Mouse (Mus musculus) spleen, embryonic (tissue): ENCODE measurements at regions not wholly inside any gene's neighbourhood (a gene's known extent, or its start where the extent isn't known, plus 50 kb on each side); places are given as distances from the start of the nearest gene placed in this dataset.

Experiments used
- CTCF ChIA-PET: fragments of 350-600 bp; sonication (Branson Sonifier 250); formaldehyde crosslinking; loops from one replicate; lab custom pipeline; 2022; lab: Charles Lee

DNA sequence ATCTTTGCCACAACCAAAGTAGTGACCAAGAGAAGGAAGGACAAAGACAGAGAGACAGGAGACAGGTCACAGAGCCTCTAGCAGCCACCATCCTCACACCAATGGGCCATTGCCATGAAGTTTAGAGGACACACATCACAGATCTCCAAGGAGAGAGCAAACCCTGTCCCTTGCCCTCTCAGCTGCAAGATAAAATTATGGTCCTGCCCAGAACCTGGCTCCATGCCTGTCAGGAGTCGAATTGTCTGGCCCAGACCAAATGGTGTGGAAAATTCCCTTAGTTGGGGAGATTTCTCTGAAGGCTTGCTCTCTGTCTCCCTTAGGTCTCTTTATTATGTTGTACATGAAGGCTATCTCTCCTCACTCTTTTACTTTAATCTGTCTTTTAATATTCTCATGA, 147.4 kb downstream of the Fam76b start:
- CTCF ChIA-PET: no interaction called here

DNA sequence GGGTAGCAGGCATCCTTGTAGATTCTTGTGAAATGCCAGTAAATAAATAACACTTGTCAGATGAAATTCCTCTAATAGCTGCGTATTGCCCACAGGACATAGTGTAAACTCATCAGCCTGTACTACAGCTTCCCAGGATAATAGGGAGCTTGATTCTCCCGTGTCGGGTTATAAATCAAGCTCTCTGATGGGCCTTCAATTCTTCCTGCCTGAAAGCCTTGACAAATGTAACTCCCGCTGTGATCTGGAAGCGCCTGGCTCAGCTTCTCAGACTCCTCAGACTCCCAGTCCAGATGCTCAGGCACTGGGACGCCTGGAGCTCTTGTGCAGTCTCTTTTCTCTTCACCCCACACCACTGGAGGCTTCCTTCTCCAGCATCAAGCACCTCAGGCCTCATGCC, 151.3 kb downstream of the Fam76b start:
- CTCF ChIA-PET: no interaction called here

DNA sequence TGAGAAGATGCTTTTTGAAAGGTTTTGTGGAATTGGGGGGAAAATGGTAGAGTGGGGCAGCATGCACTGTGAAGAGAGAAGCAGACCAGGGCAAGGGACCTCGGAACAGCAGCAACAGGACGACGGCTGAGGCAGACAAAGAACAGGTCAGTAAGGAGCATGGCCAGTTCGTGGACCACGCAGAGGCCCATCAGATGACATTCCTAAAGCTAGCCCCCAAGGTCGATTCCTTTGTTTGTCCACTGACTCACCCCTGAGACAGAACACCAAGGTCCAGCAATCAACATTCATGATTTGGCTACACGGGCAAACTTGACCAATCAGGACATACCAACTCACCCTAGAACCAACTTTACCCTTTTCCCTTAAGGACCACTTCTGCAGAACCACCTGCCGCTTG, 160.0 kb downstream of the Fam76b start:
- CTCF ChIA-PET: no interaction called here

DNA sequence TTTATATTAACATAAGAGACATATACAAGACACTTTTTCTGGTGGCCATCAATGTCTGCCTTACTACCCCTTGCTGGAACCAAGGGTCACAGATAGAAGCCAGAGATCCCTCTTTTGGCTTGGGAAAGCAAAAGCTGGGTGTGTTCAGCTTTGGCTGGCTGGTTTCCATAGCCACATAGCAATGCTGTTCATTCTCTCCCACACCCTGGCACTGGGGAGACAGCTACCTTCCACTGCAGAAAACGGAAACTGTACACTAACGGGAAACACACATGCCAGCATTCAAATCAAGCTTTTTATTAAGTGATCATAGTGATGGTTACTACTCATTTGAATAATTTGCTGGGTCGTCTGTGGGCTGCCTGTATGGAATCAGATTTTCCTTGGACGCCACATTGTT, 161.4 kb downstream of the Fam76b start:
- CTCF ChIA-PET: no interaction called here

DNA sequence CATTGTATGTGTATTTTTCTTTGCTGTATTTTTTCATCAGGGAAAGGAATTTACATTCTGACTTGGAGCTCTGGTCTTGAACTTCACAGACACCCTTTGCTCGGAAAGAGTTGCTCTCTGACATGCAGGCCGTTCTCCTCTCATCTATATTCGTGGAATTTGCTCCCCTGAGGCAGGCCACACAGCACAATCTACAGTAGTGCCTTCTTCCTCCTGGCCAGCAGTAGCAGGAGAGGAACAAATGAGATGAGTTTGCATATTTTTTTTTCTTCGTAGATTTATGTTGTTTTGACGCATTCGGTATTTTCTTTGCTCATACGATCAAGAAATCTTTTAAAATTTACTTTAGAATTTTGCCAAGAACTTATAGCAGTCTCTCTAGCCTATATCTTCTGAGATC, 163.4 kb downstream of the Fam76b start:
- CTCF ChIA-PET: no interaction called here

DNA sequence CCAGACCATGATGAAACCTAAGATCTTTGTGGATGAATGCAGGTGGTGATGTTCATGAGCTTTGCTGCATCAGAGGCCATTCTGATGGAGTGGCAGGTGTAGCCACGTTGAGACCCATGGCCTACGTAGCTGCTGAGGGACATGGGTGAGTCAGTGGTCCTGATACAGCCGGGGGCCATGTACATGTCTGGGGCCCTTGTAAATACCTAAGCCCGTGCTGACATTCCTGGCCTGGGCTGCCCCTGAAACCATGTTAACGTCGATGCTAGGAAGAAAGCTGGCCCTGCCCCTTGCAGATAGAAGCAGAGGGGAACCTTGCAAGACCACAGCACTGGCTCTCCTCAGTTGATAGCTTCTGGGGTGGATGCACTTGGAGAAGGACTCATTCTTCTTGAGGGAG, 165.2 kb downstream of the Fam76b start:
- CTCF ChIA-PET: interaction anchor here (0.5 kb wide), 1 partner anchor 556 kb away, joined by 4 read pairs; no protein-coding TSS in a partner anchor

DNA sequence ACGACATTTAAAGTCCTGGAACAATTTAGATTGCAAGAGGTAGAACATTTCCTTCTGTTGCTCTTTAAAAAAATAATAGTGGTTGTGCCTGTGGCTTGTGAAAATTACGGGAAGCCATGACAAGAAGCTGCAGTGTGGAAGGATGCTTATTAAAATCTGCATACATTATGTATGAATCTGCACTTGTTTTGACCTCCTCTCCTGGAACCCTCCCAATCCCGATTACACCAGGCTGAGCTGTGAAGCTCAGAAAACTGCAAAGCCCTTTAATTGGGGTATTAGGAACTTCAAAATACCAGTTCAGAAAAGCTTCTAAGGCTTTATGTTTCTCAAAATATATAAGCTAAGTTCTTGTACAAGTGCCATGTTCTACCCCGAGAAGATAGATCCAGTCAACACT, 171.8 kb downstream of the Fam76b start:
- CTCF ChIA-PET: no interaction called here

DNA sequence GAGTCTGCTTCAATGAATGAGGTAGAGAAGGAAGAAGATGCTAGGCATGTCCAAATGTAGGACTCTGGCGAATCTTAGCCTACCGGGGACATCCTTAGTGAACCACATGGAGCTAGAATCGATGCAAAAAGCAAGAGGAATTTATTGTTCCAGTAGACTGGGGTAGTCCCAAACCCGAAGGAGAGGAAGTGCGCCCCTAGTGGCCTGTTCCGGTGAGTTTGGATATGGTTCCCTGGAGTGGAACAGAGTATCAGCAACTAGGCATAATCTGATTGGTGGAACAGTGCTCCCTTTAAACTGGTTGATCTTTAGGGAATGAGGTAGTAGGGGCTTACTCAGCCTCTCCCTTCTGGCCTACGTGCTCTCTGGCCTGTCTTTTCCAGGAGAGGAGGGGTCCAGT, 174.0 kb downstream of the Fam76b start:
- CTCF ChIA-PET: no interaction called here

DNA sequence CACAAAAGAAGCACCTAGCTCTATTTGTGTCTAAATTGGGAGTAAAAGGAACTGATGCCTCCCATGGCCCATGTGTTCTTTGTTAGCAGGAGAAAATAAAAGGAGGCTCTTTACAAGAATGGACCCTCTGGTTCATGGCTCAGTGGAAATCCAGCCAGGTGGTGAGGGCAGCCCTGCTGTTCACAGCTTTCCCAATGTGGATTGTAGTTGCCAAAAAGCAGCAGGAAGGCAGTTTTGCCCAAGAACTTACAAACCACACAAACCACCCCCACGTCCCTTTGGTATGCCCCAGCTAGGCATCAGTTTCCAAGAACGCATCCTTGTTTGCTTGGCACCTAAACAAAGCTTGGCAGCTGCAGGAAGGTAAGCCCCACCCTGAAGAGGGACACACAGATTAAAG, 174.7 kb downstream of the Fam76b start:
- CTCF ChIA-PET: no interaction called here

DNA sequence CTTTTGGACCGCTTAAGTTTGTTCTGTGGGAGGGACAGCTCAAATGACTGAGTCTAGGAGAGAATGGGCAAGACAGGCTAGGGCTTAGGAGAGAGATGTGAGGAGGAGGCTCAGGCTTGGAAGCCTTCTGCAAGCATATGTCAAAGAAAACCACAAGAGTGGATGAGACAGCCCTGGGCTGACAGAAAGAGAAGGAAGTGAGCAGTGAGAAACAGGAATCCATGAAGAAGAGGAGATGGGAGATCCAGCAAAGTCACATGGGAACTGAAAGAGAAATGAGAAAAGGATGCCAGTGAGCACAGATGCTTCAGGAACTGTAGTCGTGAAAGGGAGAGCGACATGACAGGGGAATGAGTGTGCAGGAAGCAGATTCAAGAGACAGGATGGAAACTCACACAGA, 175.6 kb downstream of the Fam76b start:
- CTCF ChIA-PET: interaction anchor here (0.7 kb wide), 1 partner anchor 874 kb away, joined by 6 read pairs; no protein-coding TSS in a partner anchor

DNA sequence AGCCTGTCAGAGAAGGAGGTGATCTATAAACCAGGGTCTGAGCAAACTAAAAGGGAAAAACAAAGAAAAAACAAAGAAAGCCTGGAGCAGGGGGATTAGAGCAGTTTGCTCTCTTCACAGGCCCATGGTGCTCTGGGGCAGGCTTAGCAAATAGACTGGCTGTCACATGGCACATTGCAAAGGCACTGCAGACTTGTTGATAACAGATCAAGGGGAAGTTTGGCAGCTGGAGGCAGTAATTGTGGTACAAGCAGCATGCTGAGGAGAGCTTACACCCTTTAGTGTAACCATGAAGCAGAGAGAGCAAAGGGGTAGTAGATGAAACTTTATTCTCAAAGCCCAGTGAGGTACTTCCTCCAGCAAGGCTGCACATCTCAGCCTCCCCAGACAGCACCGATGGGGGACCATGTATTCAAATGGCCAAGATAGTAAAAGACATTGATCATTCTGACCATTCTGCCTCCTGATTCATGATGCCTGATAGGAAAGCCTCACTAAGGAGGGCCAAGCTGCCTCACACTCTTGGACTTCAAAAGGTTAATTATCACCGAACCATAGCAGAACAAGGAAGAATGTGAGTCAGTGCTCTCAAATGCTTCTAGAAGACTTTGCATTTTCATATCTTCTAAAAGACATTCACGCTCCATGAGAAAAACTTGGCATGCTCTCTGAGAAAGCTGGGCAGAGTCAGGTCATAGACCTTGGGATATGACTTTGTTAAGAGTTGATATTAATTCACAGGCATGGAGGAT, 178.9 kb downstream of the Fam76b start:
- CTCF ChIA-PET: no interaction called here

DNA sequence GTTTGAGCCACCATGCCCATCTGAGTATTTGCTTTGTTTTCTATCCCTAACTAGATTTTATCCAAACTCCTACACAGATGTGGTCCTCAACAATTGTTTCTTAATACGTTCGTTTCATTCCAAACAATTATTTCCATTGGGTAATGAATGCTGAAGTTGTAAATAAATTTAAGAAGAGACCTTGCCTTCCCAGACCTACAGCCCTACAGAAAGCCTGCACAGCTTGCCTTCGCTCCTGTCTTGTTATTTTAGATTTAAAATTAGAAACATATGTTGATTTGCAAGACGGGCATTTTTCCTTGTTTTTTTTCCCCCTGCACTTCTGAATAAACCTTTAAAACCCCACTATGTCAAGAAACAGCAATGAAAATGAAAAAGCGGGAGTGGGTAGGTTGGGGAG, 181.9 kb downstream of the Fam76b start:
- CTCF ChIA-PET: interaction anchor here (0.7 kb wide), 1 partner anchor 8 kb away, joined by 3 read pairs; no protein-coding TSS in a partner anchor

DNA sequence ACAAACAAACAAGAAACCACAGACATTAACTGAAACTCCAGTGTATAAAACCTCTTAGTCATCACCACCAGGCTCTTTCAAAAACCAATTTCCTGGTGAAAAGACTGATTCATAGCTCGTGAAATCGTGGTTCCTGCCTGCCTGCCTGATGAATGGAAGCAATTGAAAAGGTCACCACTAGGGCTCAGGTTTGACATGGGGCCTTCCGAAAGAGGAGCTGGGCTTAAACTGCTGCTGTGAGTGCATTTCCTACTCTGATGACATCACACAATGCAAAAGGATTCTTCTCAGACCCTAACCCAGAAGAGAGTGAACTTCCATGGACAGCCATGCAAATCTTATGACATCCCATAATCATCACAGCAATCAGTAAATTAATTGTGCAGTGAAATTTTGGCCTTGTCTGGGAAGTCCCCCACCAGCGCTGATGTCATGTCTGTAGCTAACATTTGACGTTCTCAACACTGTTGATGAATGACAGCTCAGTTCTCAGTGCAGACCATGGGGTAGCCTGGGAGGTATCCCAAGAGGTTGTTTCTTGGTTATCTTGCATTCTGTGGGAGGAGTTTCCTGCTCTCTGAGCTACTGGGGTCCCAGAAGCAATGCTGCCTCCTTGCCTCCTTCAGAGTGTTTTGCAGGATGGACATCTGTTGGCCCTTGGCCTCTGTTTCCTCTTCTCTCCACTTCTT, 182.9 kb downstream of the Fam76b start:
- CTCF ChIA-PET: interaction anchor here (0.6 kb wide), 1 partner anchor 984 kb away, joined by 4 read pairs; no protein-coding TSS in a partner anchor

DNA sequence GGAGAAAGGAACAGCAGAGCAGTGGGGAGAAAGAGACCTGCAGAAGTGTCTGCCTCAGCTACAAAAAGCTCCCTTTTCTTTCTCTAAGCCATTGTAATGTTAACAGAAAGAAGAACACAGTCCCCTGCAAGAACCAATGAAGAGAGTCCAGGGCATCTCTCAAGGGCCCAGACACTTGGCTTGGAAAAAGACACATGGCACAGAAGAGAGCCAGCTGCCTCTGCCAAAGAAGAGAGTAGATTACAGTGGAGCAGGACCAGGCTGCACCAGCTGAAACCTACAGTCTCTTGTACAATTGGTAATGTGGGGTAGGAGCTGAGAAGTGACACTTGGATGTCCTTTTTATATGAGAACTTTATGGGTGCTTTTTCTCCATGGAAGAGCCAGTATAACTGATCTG, 196.7 kb downstream of the Fam76b start:
- CTCF ChIA-PET: no interaction called here

DNA sequence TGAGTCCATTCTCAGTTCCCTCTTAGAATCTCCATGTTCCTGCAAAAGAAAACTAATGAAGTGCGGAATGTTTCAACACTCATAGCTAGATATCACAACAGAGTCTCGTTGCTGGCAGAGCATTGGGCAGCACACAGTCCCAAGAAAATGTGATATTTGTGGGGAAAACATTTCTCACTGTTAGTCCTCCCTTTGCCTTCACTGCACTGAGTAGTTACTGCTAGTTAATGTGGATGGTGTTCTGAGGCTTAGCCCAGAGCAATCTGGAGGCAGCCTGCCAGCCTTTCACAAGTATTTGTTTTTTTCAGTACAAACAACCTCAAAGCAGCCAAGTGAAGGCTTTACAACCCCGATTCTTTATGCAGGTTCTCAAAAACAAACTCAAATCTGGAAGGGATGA, 197.2 kb downstream of the Fam76b start:
- CTCF ChIA-PET: no interaction called here

DNA sequence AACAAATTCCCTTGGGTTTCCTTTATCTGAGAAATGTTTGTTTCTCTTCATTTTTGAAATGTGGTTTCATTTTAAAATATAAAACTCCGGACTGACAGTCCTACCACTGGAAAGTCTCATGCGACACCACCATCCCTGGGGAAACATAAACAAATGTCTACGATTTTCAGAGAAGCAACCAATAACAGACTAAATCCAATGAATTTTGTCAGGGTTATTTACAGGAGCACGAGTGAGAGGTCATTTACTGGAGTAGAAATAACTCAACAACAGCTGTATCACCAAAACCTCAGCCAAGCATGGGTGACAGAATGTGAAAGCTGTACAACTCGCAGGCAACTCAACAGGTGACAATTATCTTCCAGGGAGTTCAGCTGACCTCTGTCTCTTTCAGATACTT, 200.5 kb downstream of the Fam76b start:
- CTCF ChIA-PET: no interaction called here

DNA sequence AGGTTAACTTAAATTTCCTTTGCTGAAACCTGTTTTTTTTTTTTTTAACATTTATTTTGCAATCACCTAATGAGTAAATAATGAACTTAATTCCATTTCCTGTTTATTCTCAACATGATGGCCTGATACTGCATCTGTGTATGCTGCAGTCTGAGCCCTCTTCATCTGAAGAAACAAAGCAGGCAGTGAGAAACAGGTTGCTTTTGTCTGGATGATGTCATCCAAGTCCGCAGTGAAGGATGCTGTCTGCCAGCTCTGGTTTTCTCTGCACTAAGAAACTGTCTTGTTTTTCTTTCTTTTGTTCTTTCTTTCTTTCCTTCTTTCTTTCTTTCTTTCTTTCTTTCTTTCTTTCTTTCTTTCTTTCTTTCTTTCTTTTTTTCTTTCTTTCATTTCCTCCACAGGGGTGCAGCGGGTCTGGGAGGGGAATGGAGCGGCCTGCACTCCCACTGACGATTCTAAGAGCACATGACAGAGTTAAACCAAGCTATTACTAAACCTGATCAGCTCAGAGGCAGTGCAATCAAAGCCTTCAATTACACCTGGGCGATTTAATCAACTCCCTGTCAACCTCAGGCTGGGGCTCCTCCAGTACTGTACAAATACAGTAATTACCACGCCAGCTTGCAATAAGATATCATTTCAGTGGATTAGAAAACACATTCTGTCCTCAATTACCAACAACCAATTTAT, 204.0 kb downstream of the Fam76b start:
- CTCF ChIA-PET: no interaction called here

DNA sequence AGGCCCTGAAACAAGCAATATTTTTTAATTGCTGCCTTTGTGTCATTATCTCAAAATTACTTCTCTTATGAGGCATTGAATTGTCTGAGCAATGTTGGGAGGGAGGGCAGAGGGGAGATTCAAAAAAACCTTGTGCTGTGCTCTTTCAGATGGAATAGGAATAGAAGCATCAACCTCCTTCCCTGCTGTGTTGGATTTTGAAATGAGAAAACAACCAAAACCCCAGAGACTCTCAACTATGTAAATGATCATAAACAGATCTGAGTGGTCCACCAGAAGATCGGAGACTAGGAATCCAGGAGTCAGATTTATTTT, 204.5 kb downstream of the Fam76b start:
- CTCF ChIA-PET: no interaction called here

DNA sequence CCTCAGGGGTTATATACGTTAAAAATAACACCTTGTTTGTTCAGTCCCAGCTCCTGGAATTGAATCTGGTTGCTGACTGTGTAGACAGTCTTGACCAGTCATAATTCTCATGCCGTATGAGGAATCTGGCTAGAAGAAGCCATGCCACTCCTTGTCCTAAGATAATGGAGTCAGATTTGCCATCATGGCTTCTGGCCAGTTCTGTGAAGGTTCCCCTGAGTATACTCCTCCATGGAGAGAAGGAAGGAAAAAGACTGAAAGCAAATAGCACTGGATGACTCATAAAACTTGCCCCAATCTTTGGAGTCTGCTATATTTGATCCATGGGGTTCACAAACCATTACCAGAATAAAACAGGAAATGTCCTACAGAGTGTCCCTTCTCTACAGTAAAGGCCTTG, 208.0 kb downstream of the Fam76b start:
- CTCF ChIA-PET: interaction anchor here (0.6 kb wide), 1 partner anchor 19 kb away, joined by 10 read pairs; no protein-coding TSS in a partner anchor

DNA sequence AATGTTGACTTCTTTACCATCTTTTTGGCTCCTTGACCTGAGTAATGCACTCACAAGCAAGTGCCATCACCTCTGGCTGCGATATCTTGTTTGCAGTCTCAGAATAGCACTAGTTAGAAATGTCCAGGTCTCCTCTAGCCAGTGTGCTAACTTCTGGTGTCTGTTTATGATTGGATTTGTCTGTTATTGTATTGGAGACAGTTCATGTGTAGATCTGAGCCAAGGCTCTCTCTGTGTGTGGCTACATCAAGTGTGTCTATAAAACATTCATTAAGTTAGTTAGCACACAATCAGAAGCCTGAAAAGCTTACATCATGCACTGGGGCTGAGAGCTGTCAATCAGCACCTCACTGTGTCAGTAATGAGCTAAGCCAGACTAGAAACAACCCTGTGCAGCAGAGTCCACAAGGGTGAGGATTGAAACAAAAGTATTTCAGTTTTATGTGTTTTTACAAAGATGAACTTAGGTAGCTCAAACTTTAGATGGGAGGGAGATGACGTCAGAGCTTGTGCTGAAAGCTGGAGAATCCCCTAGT, 214.5 kb downstream of the Fam76b start:
- CTCF ChIA-PET: no interaction called here

DNA sequence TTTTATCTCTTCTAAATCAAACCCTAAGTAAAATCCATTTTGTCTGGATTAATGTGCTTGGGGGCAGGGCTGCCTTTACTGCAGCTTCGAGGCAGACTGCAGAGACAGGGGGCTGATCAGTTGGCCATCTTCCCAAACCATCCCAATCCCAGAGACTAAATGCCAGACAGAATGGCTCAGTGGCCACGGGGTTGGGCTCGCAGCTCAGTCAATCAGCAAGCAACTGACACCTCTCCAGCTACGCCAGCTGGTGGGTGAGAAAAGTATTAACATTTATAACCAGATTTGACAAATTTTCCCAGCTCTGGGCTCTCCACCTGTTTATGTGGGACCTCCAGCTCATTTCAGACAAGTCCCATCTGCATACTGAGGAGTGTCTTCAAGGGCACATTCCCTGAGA, 220.7 kb downstream of the Fam76b start:
- CTCF ChIA-PET: no interaction called here

DNA sequence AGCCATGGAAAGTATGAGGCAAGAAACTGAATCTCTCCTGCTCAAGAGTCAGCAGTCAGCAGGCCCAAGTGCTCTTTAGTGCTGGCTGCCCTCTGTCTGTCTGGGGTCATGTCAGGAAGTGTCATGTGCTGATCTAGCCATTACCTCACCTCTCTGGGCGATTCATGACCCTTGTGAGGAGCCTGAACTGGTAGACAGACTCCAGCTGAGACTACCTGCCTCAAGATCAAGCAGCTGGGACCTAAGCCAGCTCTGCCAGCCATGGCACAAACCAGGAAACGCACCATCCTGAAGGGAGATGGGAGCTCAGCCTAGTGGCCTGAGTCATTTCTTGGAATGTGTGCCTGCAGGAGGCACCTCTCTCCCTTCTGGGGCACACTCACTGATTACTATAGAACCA, 221.2 kb upstream of the Sesn3 start:
- CTCF ChIA-PET: interaction anchor here (0.6 to 0.7 kb wide), 2 partner anchors 19 to 138 kb away, joined by 5 to 10 read pairs; no protein-coding TSS in a partner anchor
